Mouse (Mus musculus) bone marrow macrophage, adult 2 months (primary cell): ENCODE measurements around the gene Tbc1d24. TPM values are rescaled to one million over a fixed set of nuclear protein-coding genes. Genes with fewer than 3 reads are reported as not detected.

ENCODE experiments used
- H3K27ac ChIP-seq: 2 replicates; pipeline ENCODE4 v1.5.1; 2012; ENCODE audit warnings: low read depth, low read length; ENCODE audit not compliant: insufficient read depth
- H3K4me1 ChIP-seq: 2 replicates; pipeline ENCODE4 v1.6.1; 2012; ENCODE audit warnings: low read length; ENCODE audit not compliant: control insufficient read depth, insufficient read depth
- H3K4me3 ChIP-seq: 2 replicates; pipeline ENCODE4 v1.5.1; 2012; ENCODE audit warnings: mild to moderate bottlenecking, low read length, moderate library complexity; ENCODE audit not compliant: insufficient read depth
- CTCF ChIP-seq: IDR thresholded peaks from 2 replicates; pipeline ENCODE4 v1.5.1; 2012; ENCODE audit warnings: low read depth, mild to moderate bottlenecking, low read length, moderate library complexity
- POLR2A ChIP-seq: IDR thresholded peaks from 2 replicates; pipeline ENCODE4 v1.6.1; 2012; ENCODE audit warnings: mild to moderate bottlenecking, low read depth, low read length, borderline replicate concordance
- polyA plus RNA-seq: library from polyadenylated mRNA; stranded (reverse); fragments of >200 nt; gene quantifications from 2 replicates; pipeline ENCODE4 v1.2.4, GENCODE M21; 2012; ENCODE audit not compliant: missing spikeins, insufficient read depth, insufficient read length

Gene Tbc1d24
- polyA plus RNA-seq, 1 experiment: 23.0 TPM

- no peak overlapping the region for H3K27ac ChIP-seq
- TF ChIP-seq CTCF: no peak
- no peak for TF ChIP-seq POLR2A
- peaks cover 29% of the 10 kb centered on the region for H3K4me1 ChIP-seq
- H3K4me3 ChIP-seq: peak overlapping the region; percentile 80; the same call in 1 of the 2 replicates
Measured at GRCm38 (mm10) chr17:24203611-24204534, 1.5 kb downstream of the Tbc1d24 start.

- H3K4me1 ChIP-seq: peaks cover 29% of the 10 kb centered on the region
- no peak overlapping the region for H3K4me3 ChIP-seq
- H3K27ac ChIP-seq: no peak overlapping the region
- TF ChIP-seq CTCF (no peak), POLR2A (no peak)
Measured at GRCm38 (mm10) chr17:24203068-24203467, 2.3 kb downstream of the Tbc1d24 start.

- Histone ChIP-seq H3K27ac (no peak overlapping the region), H3K4me1 (peaks cover 25% of the 10 kb centered on the region), H3K4me3 (no peak overlapping the region)
- TF ChIP-seq CTCF (no peak), POLR2A (no peak)
Measured at GRCm38 (mm10) chr17:24201092-24201491, 4.3 kb downstream of the Tbc1d24 start.

GRCm38 (mm10) chr17:24199741-24200140 lies 5.6 kb downstream of the Tbc1d24 start:
- TF ChIP-seq POLR2A: no peak
- no peak for TF ChIP-seq CTCF
- Histone ChIP-seq H3K4me3 (no peak overlapping the region), H3K27ac (no peak overlapping the region), H3K4me1 (peaks cover 23% of the 10 kb centered on the region)

GRCm38 (mm10) chr17:24199252-24199651 lies 6.1 kb downstream of the Tbc1d24 start:
- TF ChIP-seq CTCF: no peak
- TF ChIP-seq POLR2A: no peak
- Histone ChIP-seq H3K4me3 (no peak overlapping the region), H3K4me1 (peaks cover 21% of the 10 kb centered on the region), H3K27ac (no peak overlapping the region)

DNA sequence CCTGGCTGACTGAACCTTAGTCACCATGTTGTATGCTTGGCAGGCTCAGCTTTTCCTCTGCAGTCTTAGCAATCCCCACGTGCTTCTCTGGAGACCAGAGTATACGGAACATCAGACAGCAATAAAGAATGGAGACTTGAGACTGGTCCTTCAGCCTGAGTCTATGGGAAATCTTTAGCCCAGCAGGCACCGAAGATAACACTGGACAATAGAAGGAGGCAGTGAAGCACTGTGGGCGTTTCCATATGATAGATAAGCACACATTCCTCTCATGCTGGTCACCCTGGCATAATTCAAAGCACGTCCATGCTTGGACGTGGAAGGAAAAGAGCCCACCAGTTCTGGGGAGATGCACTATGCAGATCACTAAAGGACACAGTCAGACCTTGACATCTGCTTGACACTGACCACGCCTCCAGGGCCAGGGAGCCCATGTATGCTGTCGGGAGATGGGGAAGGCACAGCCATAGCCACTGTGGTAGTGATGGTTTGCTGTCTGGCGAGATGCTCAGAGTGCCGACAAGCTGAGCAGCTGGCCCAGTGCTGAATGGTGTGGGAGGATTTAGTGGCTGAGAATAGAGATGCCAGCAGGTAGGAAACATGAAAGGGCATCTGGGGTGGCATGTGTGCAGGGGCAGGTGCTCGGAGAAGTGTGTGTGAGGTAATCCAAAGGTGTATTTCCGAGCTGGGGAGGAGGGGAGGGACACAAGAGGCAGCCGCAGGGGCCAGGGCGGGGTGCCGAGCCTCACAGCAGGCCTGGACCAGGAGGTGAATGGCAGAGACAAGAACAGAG lies 8.1 kb downstream of the Tbc1d24 start:
- no peak for TF ChIP-seq POLR2A
- TF ChIP-seq CTCF: no peak
- H3K4me1 ChIP-seq: peaks cover 33% of the 10 kb centered on the region
- H3K4me3 ChIP-seq: no peak overlapping the region
- H3K27ac ChIP-seq: no peak overlapping the region

DNA sequence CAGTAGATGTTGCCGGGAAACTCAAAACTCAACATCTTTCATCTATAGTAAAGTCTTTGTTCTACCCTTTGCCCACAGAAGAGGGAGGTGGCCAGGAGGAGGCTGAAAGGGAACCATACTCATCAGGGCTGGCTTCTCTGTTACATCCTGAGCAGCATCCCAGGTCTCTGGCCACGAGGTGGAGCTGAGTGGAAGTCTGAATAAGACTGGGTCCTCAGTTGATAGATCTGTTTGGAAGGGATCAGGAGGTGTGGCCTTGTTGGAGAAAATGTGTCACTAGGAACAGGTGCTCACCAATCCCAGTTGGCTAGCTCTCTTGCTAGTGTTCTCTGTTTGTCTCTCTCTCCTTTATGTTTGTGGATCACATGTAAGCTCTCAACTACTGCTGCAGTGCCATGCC lies 10.0 kb downstream of the Tbc1d24 start:
- Histone ChIP-seq H3K4me1 (peaks cover 49% of the 10 kb centered on the region), H3K4me3 (no peak overlapping the region), H3K27ac (no peak overlapping the region)
- TF ChIP-seq POLR2A (no peak), CTCF (no peak)

- Histone ChIP-seq H3K4me3 (no peak overlapping the region), H3K4me1 (peaks cover 38% of the 10 kb centered on the region), H3K27ac (no peak overlapping the region)
- TF ChIP-seq CTCF (no peak), POLR2A (no peak)
Measured at GRCm38 (mm10) chr17:24193769-24194168, 11.6 kb downstream of the Tbc1d24 start.

DNA sequence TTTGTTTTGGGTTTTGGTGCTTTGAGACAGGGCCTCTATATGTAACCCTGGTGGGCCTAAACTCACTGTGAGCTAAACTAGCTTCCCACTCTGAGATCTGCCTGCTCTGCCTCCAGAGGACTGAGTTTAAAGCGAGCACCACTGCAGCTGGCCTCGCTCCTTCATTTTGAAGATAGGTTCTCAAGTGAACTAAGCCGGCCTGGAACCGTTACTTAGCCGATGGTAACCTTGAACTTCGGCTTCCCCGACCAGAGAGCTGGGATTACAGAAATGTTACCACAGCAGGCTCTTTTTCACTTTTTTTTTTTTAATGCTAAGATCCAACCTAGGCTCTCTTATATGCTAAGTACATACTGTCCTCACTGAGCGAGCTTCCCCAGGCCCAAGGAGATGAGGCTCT lies 12.1 kb downstream of the Tbc1d24 start:
- Histone ChIP-seq H3K4me3 (no peak overlapping the region), H3K27ac (peak overlapping the region; percentile 46), H3K4me1 (peaks cover 38% of the 10 kb centered on the region)
- TF ChIP-seq POLR2A (no peak), CTCF (no peak)

GRCm38 (mm10) chr17:24192848-24193247 lies 12.5 kb downstream of the Tbc1d24 start:
- TF ChIP-seq POLR2A (no peak), CTCF (no peak)
- Histone ChIP-seq H3K27ac (peak overlapping the region; percentile 47), H3K4me3 (no peak overlapping the region), H3K4me1 (peaks cover 38% of the 10 kb centered on the region)
